Mouse (Mus musculus): ENCODE data around the gene Lce1a2. TPM values are rescaled to one million over a fixed set of nuclear protein-coding genes. Genes with fewer than 3 reads are reported as not detected.

Lce1a2 gene
- not detected for total RNA-seq (2023)

GRCm38 (mm10) chr3:92670215-92670614, at the start of gene Lce1a2:
Gene Lce1a2, minus strand, starts transcription at chr3:92670315.

GRCm38 (mm10) chr3:92708974-92709373, 38.9 kb upstream of the Lce1a2 start, which contains the start of gene Lce1e:
Gene Lce1e, minus strand, starts transcription at chr3:92709074.

DNA sequence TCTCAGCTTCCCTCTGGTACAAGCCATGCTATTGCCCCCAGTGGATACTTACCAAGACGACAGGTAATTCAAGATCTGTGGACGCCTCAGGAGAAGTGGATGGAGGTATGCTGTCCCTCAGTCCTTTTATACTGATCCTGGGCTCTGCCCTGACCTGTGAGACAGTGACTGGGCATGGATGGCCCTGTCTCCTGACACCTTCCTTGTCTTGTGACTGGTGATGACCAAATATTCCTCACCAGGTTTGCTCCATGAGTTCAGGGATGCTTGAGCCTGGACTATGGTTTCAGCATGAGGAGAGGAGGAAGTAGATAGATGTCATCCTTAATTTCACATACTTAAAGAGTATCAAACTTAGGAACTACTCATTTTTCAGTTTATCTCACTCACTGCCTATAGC, 17.0 kb upstream of the Lce1a2 start, which contains the start of gene Lce1d:
Lce1d (minus strand) TSS at position 101 of the 400 bp plus-strand sequence.

GRCm38 (mm10) chr3:92678947-92679346, 8.8 kb upstream of the Lce1a2 start, which contains the start of gene Lce1c:
Gene Lce1c, plus strand, starts transcription at chr3:92679247.

GRCm38 (mm10) chr3:92656826-92657225, 13.3 kb downstream of the Lce1a2 start, which contains the start of gene Lce1b:
Gene Lce1b, minus strand, starts transcription at chr3:92656926.

GRCm38 (mm10) chr3:92648207-92648606, 21.9 kb downstream of the Lce1a2 start, which contains the start of gene Lce1a1:
Gene Lce1a1, minus strand, starts transcription at chr3:92648307.

GRCm38 (mm10) chr3:92621560-92621959, 48.6 kb downstream of the Lce1a2 start, which contains the start of gene Lce6a:
Gene Lce6a, minus strand, starts transcription at chr3:92621660.

Other genes starting within 250 kb of the Lce1a2 start
- 1 to 10 TPM in 1 of 2 experiments, under 1 TPM in 1; 0.53 to 1.4 TPM for gene Gm9774, start 240.9 kb downstream of the Lce1a2 start, total RNA-seq (2023)
- not detected for gene Sprr2k, start 237.7 kb downstream of the Lce1a2 start, total RNA-seq (2023)
- not detected for gene Sprr1b, start 231.5 kb downstream of the Lce1a2 start, total RNA-seq (2023)
- not detected for gene Sprr3, start 211.6 kb downstream of the Lce1a2 start, total RNA-seq (2023)
- not detected for gene Sprr1a, start 184.4 kb downstream of the Lce1a2 start, total RNA-seq (2023)
- not detected for gene Sprr4, start 169.8 kb downstream of the Lce1a2 start, total RNA-seq (2023)
- not detected for gene 2310046K23Rik, start 135.8 kb downstream of the Lce1a2 start, total RNA-seq (2023)
- gene Ivl, start 96.6 kb downstream of the Lce1a2 start, total RNA-seq (2023) = not detected
- gene Smcp, start 81.3 kb downstream of the Lce1a2 start, total RNA-seq (2023) = not detected
- not detected for gene 2210017I01Rik, start 62.8 kb downstream of the Lce1a2 start, total RNA-seq (2023)
- not detected for gene Lce6a, start 48.7 kb downstream of the Lce1a2 start, total RNA-seq (2023)
- not detected for gene Lce1a1, start 22.0 kb downstream of the Lce1a2 start, total RNA-seq (2023)
- not detected for gene Lce1b, start 13.4 kb downstream of the Lce1a2 start, total RNA-seq (2023)
- gene Lce1c, start 8.9 kb upstream of the Lce1a2 start, total RNA-seq (2023) = not detected
- not detected for gene Lce1d, start 16.9 kb upstream of the Lce1a2 start, total RNA-seq (2023)
- gene Lce1e, start 38.8 kb upstream of the Lce1a2 start, total RNA-seq (2023) = not detected
- gene Lce1f, start 50.0 kb upstream of the Lce1a2 start, total RNA-seq (2023) = not detected
- not detected for gene Gm38119, start 68.8 kb upstream of the Lce1a2 start, total RNA-seq (2023)
- not detected for gene Lce1g, start 82.0 kb upstream of the Lce1a2 start, total RNA-seq (2023)
- not detected for gene Lce1h, start 94.8 kb upstream of the Lce1a2 start, total RNA-seq (2023)
- not detected for gene Lce1i, start 108.6 kb upstream of the Lce1a2 start, total RNA-seq (2023)
- gene Lce1j, start 120.2 kb upstream of the Lce1a2 start, total RNA-seq (2023) = not detected
- not detected for gene Lce1k, start 137.6 kb upstream of the Lce1a2 start, total RNA-seq (2023)
- not detected for gene Kprp, start 156.9 kb upstream of the Lce1a2 start, total RNA-seq (2023)
- gene Lce1l, start 181.0 kb upstream of the Lce1a2 start, total RNA-seq (2023) = not detected
- gene 2310050C09Rik, start 199.9 kb upstream of the Lce1a2 start, total RNA-seq (2023) = not detected

Data from neutrophil, adult 83 days (primary cell).